Mouse (Mus musculus) E14TG2a.4 (cell line): ENCODE results near the gene Amotl2.

Experiments
- CTCF ChIP-seq: conservative IDR thresholded peaks from 2 replicates; pipeline ENCODE4 v1.5.1; 2014; ENCODE audit warnings: low read length
- POU5F1 ChIP-seq: IDR thresholded peaks from 2 replicates; pipeline ENCODE4 v1.6.1; 2014; ENCODE audit warnings: low read length, borderline replicate concordance

DNA sequence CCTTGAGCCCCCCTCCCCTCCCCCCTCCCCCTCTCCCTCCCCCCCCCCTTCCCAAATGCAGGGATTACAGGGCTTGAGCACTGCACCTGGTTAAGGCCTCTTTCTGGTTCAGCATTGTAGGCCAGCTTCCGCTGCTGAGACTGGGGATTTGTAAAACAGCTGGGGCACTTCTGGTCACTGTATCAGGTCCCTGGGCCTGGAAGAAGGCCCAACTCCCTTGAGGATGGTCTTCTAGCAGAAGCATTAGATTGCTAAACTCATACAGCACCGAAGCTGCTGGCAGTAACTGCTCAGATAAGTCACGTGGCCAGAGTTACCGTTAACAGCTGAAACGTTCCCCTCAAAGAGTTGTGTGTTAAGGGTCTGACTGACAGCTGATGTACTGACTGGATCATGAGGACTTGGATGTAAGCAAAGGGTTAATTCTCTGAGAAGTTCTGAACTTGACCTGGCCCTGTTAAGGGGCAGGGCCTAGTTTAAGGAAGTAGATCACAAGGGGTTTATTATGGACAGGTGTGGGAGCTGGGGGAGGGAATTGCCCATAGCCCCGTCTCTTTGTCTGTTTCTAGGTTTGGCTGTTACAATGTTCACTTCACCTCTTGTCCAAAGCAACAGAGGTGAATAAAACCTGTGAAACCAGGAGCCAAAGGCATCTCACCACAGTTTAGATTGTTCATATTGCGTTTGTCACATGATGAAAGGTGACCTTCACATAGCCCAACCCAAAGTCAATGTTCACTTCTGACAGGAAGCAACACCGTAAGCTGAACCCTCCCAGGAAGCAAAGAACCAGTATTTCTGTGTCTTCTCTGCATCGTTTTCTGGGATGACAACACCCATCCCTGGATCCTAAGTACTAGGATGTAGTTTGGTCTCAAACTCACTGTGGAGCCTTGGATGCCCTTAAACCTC lies 23.7 kb upstream of the Amotl2 start:
- TF ChIP-seq CTCF, result no peak
- TF ChIP-seq POU5F1, result no peak
